Mouse (Mus musculus): ENCODE measurements around the gene Grasp. TPM values are rescaled to one million over a fixed set of nuclear protein-coding genes. Genes with fewer than 3 reads are reported as not detected.

The Grasp gene
- polyA plus RNA-seq, 1 experiment from 2014 or later = 5.6 TPM

GRCm38 (mm10) chr15:101277351-101277899 lies 53.4 kb downstream of the Grasp start:
- Histone ChIP-seq H3K4me1 (ENCODE audit: control insufficient read depth, insufficient read depth, low read length) (no peaks in the 10 kb centered on the region), H3K27me3 (ENCODE audit: control insufficient read depth, insufficient read depth, low read length) (no peaks in the 10 kb centered on the region), H3K9ac (replicated peaks; ENCODE audit: low read length) (no peak overlapping the region), H3K9me3 (replicated peaks; ENCODE audit: control insufficient read depth, low read length) (no peaks in the 10 kb centered on the region), H3K4me3 (ENCODE audit: low read depth, low read length) (no peak overlapping the region), H3K4me2 (ENCODE audit: low read depth, low read length) (no peak overlapping the region), H3K36me3 (replicated peaks; ENCODE audit: control insufficient read depth, insufficient read depth, low read depth, low read length) (no peaks in the 10 kb centered on the region), H3K27ac (replicated peaks; ENCODE audit: low read depth, low read length) (no peak overlapping the region)
- DNase-seq (ENCODE audit: low spot score) (peak; percentile 41), ATAC-seq (replicated peaks; ENCODE audit: insufficient number of reproducible peaks, low FRiP score, low TSS enrichment, low read depth) (no peak; the same call in 1 of the 2 replicates)
- 25% methylated on average over 11 of the region's 11 CpGs for WGBS

- ATAC-seq (replicated peaks; ENCODE audit: insufficient number of reproducible peaks, low FRiP score, low TSS enrichment, low read depth) = no peak
- Histone ChIP-seq H3K9ac (replicated peaks; ENCODE audit: low read length) (no peak overlapping the region), H3K9me3 (replicated peaks; ENCODE audit: control insufficient read depth, low read length) (no peaks in the 10 kb centered on the region), H3K27ac (replicated peaks; ENCODE audit: low read depth, low read length) (no peak overlapping the region), H3K4me3 (ENCODE audit: low read depth, low read length) (no peak overlapping the region), H3K36me3 (replicated peaks; ENCODE audit: control insufficient read depth, insufficient read depth, low read depth, low read length) (no peaks in the 10 kb centered on the region), H3K27me3 (ENCODE audit: control insufficient read depth, insufficient read depth, low read length) (no peaks in the 10 kb centered on the region), H3K4me2 (ENCODE audit: low read depth, low read length) (no peak overlapping the region), H3K4me1 (ENCODE audit: control insufficient read depth, insufficient read depth, low read length) (no peaks in the 10 kb centered on the region)
- DNase-seq (ENCODE audit: low spot score) = no peak
- WGBS = 47% methylated on average over 5 of the region's 5 CpGs
Measured at GRCm38 (mm10) chr15:101278589-101278988, 54.6 kb downstream of the Grasp start.

- DNase-seq (ENCODE audit: low spot score) = no peak
- WGBS = 56% methylated on average over 12 of the region's 12 CpGs
- H3K27ac ChIP-seq (replicated peaks; ENCODE audit: low read depth, low read length) = no peak overlapping the region
Measured at GRCm38 (mm10) chr15:101279430-101279999, 55.5 kb downstream of the Grasp start.

More at GRCm38 (mm10) chr15:101279430-101279999, 55.5 kb downstream of the Grasp start:
- no peaks in the 10 kb centered on the region for H3K27me3 ChIP-seq (ENCODE audit: control insufficient read depth, insufficient read depth, low read length)
- no peak overlapping the region for H3K9ac ChIP-seq (replicated peaks; ENCODE audit: low read length)
- H3K4me1 ChIP-seq (ENCODE audit: control insufficient read depth, insufficient read depth, low read length) = no peaks in the 10 kb centered on the region
- H3K36me3 ChIP-seq (replicated peaks; ENCODE audit: control insufficient read depth, insufficient read depth, low read depth, low read length) = no peaks in the 10 kb centered on the region
- H3K4me2 ChIP-seq (ENCODE audit: low read depth, low read length) = no peak overlapping the region
- ATAC-seq (replicated peaks; ENCODE audit: insufficient number of reproducible peaks, low FRiP score, low TSS enrichment, low read depth) = no peak
- no peak overlapping the region for H3K4me3 ChIP-seq (ENCODE audit: low read depth, low read length)
- H3K9me3 ChIP-seq (replicated peaks; ENCODE audit: control insufficient read depth, low read length) = no peaks in the 10 kb centered on the region

Small RNAs within 50 kb of the gene (microRNA-seq; reads per million reads assigned to microRNA genes)
- gene Mir6962 (ENCODE audit: borderline number of aligned reads) = 1.9 reads per million

Other genes starting within 250 kb of the Grasp start
- gene Gm47841, start 176.8 kb upstream of the Grasp start, polyA plus RNA-seq (2014; fragmentation: Nextera tagmentation; extraction: Ambion mirVana) = not detected in 2 replicates
- 0.72 and 0.81 TPM in 2 replicates for gene Fignl2, start 145.6 kb upstream of the Grasp start, polyA plus RNA-seq (2014; fragmentation: Nextera tagmentation; extraction: Ambion mirVana)
- not detected in 2 replicates for gene Ankrd33, start 108.4 kb upstream of the Grasp start, polyA plus RNA-seq (2014; fragmentation: Nextera tagmentation; extraction: Ambion mirVana)
- gene Acvrl1, start 95.7 kb upstream of the Grasp start, polyA plus RNA-seq (2014; fragmentation: Nextera tagmentation; extraction: Ambion mirVana) = 3.8 and 4.6 TPM in 2 replicates
- 10.5 and 11.4 TPM in 2 replicates for gene Acvr1b, start 50.1 kb upstream of the Grasp start, polyA plus RNA-seq (2014; fragmentation: Nextera tagmentation; extraction: Ambion mirVana)
- gene Nr4a1, start 30.1 kb downstream of the Grasp start, polyA plus RNA-seq (2014; fragmentation: Nextera tagmentation; extraction: Ambion mirVana) = 2.2 and 3.0 TPM in 2 replicates
- 63.8 and 65.8 TPM in 2 replicates for gene Atg101, start 60.1 kb downstream of the Grasp start, polyA plus RNA-seq (2014; fragmentation: Nextera tagmentation; extraction: Ambion mirVana)
- 1.6 and 1.7 TPM in 2 replicates for gene 6030408B16Rik, start 69.0 kb downstream of the Grasp start, polyA plus RNA-seq (2014; fragmentation: Nextera tagmentation; extraction: Ambion mirVana)
- gene Krt80, start 146.0 kb downstream of the Grasp start, polyA plus RNA-seq (2014; fragmentation: Nextera tagmentation; extraction: Ambion mirVana) = 0.31 TPM in 1 of 2 replicates, not detected in the other
- gene Krt7, start 186.9 kb downstream of the Grasp start, polyA plus RNA-seq (2014; fragmentation: Nextera tagmentation; extraction: Ambion mirVana) = 9.4 and 11.2 TPM in 2 replicates
- gene Krt87, start 214.6 kb downstream of the Grasp start, polyA plus RNA-seq (2014; fragmentation: Nextera tagmentation; extraction: Ambion mirVana) = 0.27 TPM in 1 of 2 replicates, not detected in the other
- not detected in 2 replicates for gene Krt88, start 223.6 kb downstream of the Grasp start, polyA plus RNA-seq (2014; fragmentation: Nextera tagmentation; extraction: Ambion mirVana)
- not detected in 2 replicates for gene Krt81, start 239.6 kb downstream of the Grasp start, polyA plus RNA-seq (2014; fragmentation: Nextera tagmentation; extraction: Ambion mirVana)
- gene Krt86, start 249.3 kb downstream of the Grasp start, polyA plus RNA-seq (2014; fragmentation: Nextera tagmentation; extraction: Ambion mirVana) = not detected in 2 replicates

All from embryonic facial prominence, embryonic 11.5 days (tissue).